Mouse (Mus musculus) stomach, embryonic 14.5 days (tissue): ENCODE measurements around the gene Pigg. TPM values are rescaled to one million over a fixed set of nuclear protein-coding genes. Genes with fewer than 3 reads are reported as not detected.

Experiments used
- ATAC-seq: fragments of 200-750 bp; cut with Nextera tagmentation; 2 replicates; pipeline ENCODE4 v1.8.0; 2017; ENCODE audit warnings: low read depth, moderate TSS enrichment; ENCODE audit not compliant: insufficient number of reproducible peaks, insufficient read depth, low FRiP score
- H3K27ac ChIP-seq: fragments of 300-500 bp; sonication (generic); 2 replicates; pipeline ENCODE4 v1.5.1; 2014; ENCODE audit warnings: mild to moderate bottlenecking, low read length, moderate library complexity, mixed read lengths
- H3K27me3 ChIP-seq: fragments of 300-500 bp; sonication (generic); 2 replicates; pipeline ENCODE4 v1.6.1; 2014; ENCODE audit warnings: low read length, control low read depth, mixed read lengths; ENCODE audit not compliant: control insufficient read depth, insufficient read depth
- H3K36me3 ChIP-seq: fragments of 300-500 bp; sonication (generic); 2 replicates; pipeline ENCODE4 v1.6.1; 2014; ENCODE audit warnings: mild to moderate bottlenecking, control low read depth, low read length, moderate library complexity, mixed read lengths; ENCODE audit not compliant: control insufficient read depth, insufficient read depth
- H3K4me1 ChIP-seq: fragments of 300-500 bp; sonication (generic); 2 replicates; pipeline ENCODE4 v1.6.1; 2014; ENCODE audit warnings: low read length, control low read depth, mixed read lengths; ENCODE audit not compliant: control insufficient read depth, insufficient read depth
- H3K4me2 ChIP-seq: fragments of 300-500 bp; sonication (generic); replicated peaks from 2 replicates; pipeline ENCODE4 v1.6.1; 2014; ENCODE audit warnings: low read depth, low read length, control low read depth
- H3K4me3 ChIP-seq: fragments of 300-500 bp; sonication (generic); 2 replicates; pipeline ENCODE4 v1.5.1; 2014; ENCODE audit warnings: low read depth, low read length, control low read depth
- H3K9ac ChIP-seq: fragments of 300-500 bp; sonication (generic); replicated peaks from 2 replicates; pipeline ENCODE4 v1.6.1; 2014; ENCODE audit warnings: low read depth, mild to moderate bottlenecking, control low read depth, low read length, moderate library complexity, mixed read lengths
- H3K9me3 ChIP-seq: fragments of 300-500 bp; sonication (generic); 2 replicates; pipeline ENCODE4 v1.6.1; 2016; ENCODE audit warnings: low read depth, low read length, control low read depth; ENCODE audit not compliant: control insufficient read depth
- WGBS: fragments of 180-500 bp; shearing (Covaris S2); extraction: QIAGEN DNeasy Blood & Tissue Kit; methylation state at CpG from one replicate; pipeline ENCODE4 v1.1.7; 2014; 5-methylcytosine and 5-hydroxymethylcytosine counted together
- polyA plus RNA-seq: library from polyadenylated mRNA; unstranded; fragments of >200 nt; fragmentation: Nextera tagmentation; extraction: Ambion mirVana; gene quantifications from 2 replicates; pipeline ENCODE4 v1.2.1, GENCODE M21; 2014

The Pigg gene
- polyA plus RNA-seq, 1 experiment from 2014 or later: 3.8 TPM

DNA sequence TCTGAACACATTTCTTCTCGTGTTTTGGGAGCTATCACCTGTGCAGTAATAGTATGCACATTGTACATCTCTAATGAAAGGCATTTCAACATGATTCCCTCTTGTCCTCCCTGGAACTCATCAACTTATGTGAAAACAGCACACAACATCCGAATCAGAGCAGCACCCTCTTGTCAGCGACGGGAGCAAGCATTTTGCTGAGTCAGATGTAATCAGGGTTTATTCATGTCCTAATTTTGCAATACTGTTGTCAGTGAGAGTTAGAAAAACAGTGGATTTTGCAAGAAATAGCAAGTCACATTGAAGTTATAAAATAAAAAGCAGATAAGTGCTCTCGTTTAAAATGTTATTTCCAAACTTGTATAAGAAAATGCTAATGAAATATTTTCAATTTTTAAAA is 61.7 kb downstream of the Pigg start:
- H3K4me3 ChIP-seq: no peak overlapping the region
- no peaks in the 10 kb centered on the region for H3K36me3 ChIP-seq
- no peak overlapping the region for H3K9ac ChIP-seq
- H3K4me2 ChIP-seq: no peak overlapping the region
- WGBS: 73% methylated on average over 5 of the region's 5 CpGs
- H3K4me1 ChIP-seq: no peaks in the 10 kb centered on the region; the same call in 1 of the 2 replicates
- no peak for ATAC-seq
- H3K27me3 ChIP-seq: peaks cover 25% of the 10 kb centered on the region
- no peaks in the 10 kb centered on the region for H3K9me3 ChIP-seq
- H3K27ac ChIP-seq: no peak overlapping the region

GRCm38 (mm10) chr5:108376059-108376458 is 63.6 kb downstream of the Pigg start:
- ATAC-seq: no peak
- Histone ChIP-seq H3K4me3 (no peak overlapping the region), H3K27me3 (0 out of 2 replicates have a peak, but pooled peaks cover 8% of the 10 kb centered on the region), H3K4me1 (no peaks in the 10 kb centered on the region), H3K36me3 (no peaks in the 10 kb centered on the region), H3K9me3 (no peaks in the 10 kb centered on the region), H3K4me2 (no peak overlapping the region), H3K27ac (no peak overlapping the region), H3K9ac (no peak overlapping the region)
- 59% methylated on average over 1 of the region's 1 CpGs for WGBS

DNA sequence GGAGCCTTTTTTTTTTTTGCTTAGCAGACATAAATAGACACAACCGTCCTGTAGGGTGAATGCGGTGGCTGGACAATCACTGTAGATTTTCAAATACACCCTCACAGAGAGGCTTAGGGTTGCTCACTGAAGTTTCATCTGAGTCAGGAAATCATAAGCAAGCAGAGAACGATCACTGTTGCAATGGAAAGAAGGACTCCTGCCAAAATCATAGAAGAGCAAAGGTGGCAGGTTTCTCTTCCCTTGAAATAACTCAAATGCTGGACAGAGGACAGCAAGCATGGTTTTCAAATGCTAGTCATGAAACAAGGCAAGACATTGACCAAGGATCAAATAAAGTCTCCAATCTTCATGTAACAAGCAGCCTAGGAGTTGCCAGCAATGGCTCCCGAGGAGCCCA is 65.9 kb downstream of the Pigg start:
- no peaks in the 10 kb centered on the region for H3K9me3 ChIP-seq
- ATAC-seq: no peak
- H3K36me3 ChIP-seq: no peaks in the 10 kb centered on the region
- H3K27ac ChIP-seq: no peak overlapping the region
- H3K27me3 ChIP-seq: no peaks in the 10 kb centered on the region
- H3K9ac ChIP-seq: no peak overlapping the region
- 81% methylated on average over 4 of the region's 4 CpGs for WGBS
- H3K4me2 ChIP-seq: no peak overlapping the region
- no peak overlapping the region for H3K4me3 ChIP-seq
- no peaks in the 10 kb centered on the region for H3K4me1 ChIP-seq

GRCm38 (mm10) chr5:108385632-108386031 is 73.2 kb downstream of the Pigg start:
- no peak overlapping the region for H3K27ac ChIP-seq
- H3K27me3 ChIP-seq: no peaks in the 10 kb centered on the region
- WGBS: 79% methylated on average over 2 of the region's 2 CpGs
- H3K9ac ChIP-seq: no peak overlapping the region
- H3K36me3 ChIP-seq: no peaks in the 10 kb centered on the region
- H3K4me3 ChIP-seq: no peak overlapping the region
- H3K4me1 ChIP-seq: no peaks in the 10 kb centered on the region
- no peak for ATAC-seq
- no peaks in the 10 kb centered on the region for H3K9me3 ChIP-seq
- no peak overlapping the region for H3K4me2 ChIP-seq

- Histone ChIP-seq H3K36me3 (no peaks in the 10 kb centered on the region), H3K4me2 (no peak overlapping the region), H3K4me3 (no peak overlapping the region), H3K9me3 (no peaks in the 10 kb centered on the region), H3K27me3 (no peaks in the 10 kb centered on the region), H3K9ac (no peak overlapping the region), H3K4me1 (no peaks in the 10 kb centered on the region), H3K27ac (no peak overlapping the region)
- 63% methylated on average over 4 of the region's 4 CpGs for WGBS
- no peak for ATAC-seq
These were observed 74.0 kb downstream of the Pigg start for GRCm38 (mm10) chr5:108386449-108386848.

GRCm38 (mm10) chr5:108388201-108388600 is 75.8 kb downstream of the Pigg start, which contains the start of gene Pde6b:
Pde6b (plus strand) TSS chr5:108388391.
- no peaks in the 10 kb centered on the region for H3K9me3 ChIP-seq
- 74% methylated on average over 7 of the region's 7 CpGs for WGBS
- ATAC-seq: no peak

GRCm38 (mm10) chr5:108389744-108390143 is 77.3 kb downstream of the Pigg start:
- Histone ChIP-seq H3K4me3 (no peak overlapping the region), H3K27ac (no peak overlapping the region), H3K36me3 (no peaks in the 10 kb centered on the region), H3K9me3 (no peaks in the 10 kb centered on the region), H3K4me1 (no peaks in the 10 kb centered on the region), H3K9ac (no peak overlapping the region), H3K27me3 (no peaks in the 10 kb centered on the region), H3K4me2 (no peak overlapping the region)
- no peak for ATAC-seq
- 71% methylated on average over 3 of the region's 3 CpGs for WGBS

More at GRCm38 (mm10) chr5:108388201-108388600, 75.8 kb downstream of the Pigg start, which contains the start of gene Pde6b:
- Histone ChIP-seq H3K27me3 (no peaks in the 10 kb centered on the region), H3K27ac (no peak within 1 kb of the TSS), H3K36me3 (no peaks in the 10 kb centered on the region), H3K4me2 (no peak within 1 kb of the TSS), H3K4me3 (no peak within 1 kb of the TSS), H3K9ac (no peak within 1 kb of the TSS), H3K4me1 (no peaks in the 10 kb centered on the region)

Other genes starting within 250 kb of the Pigg start
- gene Mtf2, start 246.9 kb upstream of the Pigg start, polyA plus RNA-seq: 92.0 and 95.0 TPM in 2 replicates
- gene Tmed5, start 180.0 kb upstream of the Pigg start, polyA plus RNA-seq: 37.0 and 41.0 TPM in 2 replicates
- 10.0 and 12.3 TPM in 2 replicates for gene Ccdc18, start 179.7 kb upstream of the Pigg start, polyA plus RNA-seq
- 39.0 and 42.8 TPM in 2 replicates for gene Dr1, start 43.7 kb upstream of the Pigg start, polyA plus RNA-seq
- gene Gm42517, start 55.3 kb downstream of the Pigg start, polyA plus RNA-seq: not detected in 2 replicates
- gene Pde6b, start 75.8 kb downstream of the Pigg start, polyA plus RNA-seq: 0.62 TPM in 1 of 2 replicates, not detected in the other
- 402 and 448 TPM in 2 replicates for gene Atp5k, start 121.8 kb downstream of the Pigg start, polyA plus RNA-seq
- 0.29 and 0.54 TPM in 2 replicates for gene Mfsd7a, start 136.3 kb downstream of the Pigg start, polyA plus RNA-seq
- gene Pcgf3, start 148.6 kb downstream of the Pigg start, polyA plus RNA-seq: 27.2 and 34.0 TPM in 2 replicates
- 4.2 and 4.7 TPM in 2 replicates for gene Cplx1, start 237.4 kb downstream of the Pigg start, polyA plus RNA-seq